Mouse (Mus musculus): Measurements from ENCODE around the gene Mpig6b. TPM values are rescaled to one million over a fixed set of nuclear protein-coding genes. Genes with fewer than 3 reads are reported as not detected.
A peak's percentile ranks its signal among the peaks of the same experiment; 100 is the strongest.
"Not testable (repeated sequence)": the region's sequence is repeated elsewhere in the genome, so short reads cannot be mapped to it uniquely, and the experiment has no call there.

Gene Mpig6b
- total RNA-seq, 2 experiments from 2014 or later = 0.61 to 0.74 TPM

DNA sequence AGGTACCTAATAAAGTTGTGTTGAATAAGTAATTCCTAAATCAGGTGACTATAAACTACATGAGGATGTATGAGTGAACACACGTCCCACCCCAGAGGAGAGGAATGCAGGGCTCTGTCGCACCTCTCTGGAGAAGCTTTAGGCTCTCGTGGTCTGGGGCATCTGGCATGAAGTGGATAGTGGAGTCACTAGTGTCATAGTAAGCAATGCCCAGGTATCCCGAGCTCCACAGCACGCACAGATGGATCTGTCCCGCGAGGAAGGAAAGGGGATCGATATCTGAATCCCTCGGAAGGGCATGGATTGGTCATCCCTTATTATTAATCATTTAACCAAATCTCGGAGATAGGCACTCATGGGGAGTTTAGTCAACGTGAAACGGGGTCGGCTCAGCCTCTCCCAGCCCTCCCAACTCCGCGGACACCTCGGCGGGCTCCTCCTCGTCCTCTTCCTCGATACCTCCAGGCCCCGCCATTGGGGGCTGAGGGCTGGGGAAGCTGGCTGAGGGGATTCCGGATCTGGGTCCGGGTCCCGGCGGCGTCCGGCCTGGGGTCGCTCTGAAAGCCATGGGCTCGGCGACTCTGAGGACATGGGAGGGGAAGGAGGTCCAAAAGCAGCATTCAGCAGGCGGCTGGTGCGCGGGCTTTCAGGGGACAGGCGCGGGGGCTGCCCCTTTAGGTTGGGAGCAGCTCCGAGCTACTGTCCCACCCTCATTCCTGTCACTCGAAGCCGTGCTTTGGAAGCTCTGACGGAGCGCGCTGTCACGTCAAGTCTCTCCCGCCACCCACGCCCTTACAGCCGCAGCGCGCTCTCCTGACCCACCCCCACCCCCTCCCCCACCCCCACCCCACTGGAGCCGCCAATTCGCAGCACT, 19.9 kb downstream of the Mpig6b start:
- intact Hi-C loops (cut with DNase I) = loop anchor here (2.0 kb wide), 1 partner anchor 23 kb away; no protein-coding TSS in a partner anchor
- no peak for DNase-seq

- no peak for DNase-seq
- intact Hi-C loops (cut with DNase I) = loop anchor here (2.0 kb wide), 1 partner anchor 22 kb away; no protein-coding TSS in a partner anchor
These were observed 20.8 kb downstream of the Mpig6b start for GRCm38 (mm10) chr17:35044904-35045806.

DNA sequence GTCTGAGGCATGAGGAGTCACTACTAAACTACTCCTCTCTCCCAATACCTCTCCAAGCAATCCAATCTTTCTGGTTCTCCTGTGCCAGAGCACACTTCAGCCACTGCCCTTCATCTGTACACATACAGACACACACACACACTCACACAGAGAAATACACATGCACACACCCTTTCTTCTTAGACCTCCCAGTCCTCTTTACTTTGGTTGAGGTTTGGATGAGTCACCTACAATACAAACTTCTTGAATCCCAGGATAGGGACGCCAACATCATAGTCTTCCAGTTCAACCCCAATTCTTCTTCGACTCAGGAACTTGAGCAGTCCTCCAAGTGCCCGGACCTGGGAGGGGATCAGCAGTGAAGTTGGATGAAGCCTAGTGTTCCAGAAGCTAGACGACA, 22.2 kb downstream of the Mpig6b start:
- DNase-seq = no peak
- intact Hi-C loops (cut with DNase I) = loop anchor here (2.0 kb wide), 1 partner anchor 21 kb away; no protein-coding TSS in a partner anchor

DNA sequence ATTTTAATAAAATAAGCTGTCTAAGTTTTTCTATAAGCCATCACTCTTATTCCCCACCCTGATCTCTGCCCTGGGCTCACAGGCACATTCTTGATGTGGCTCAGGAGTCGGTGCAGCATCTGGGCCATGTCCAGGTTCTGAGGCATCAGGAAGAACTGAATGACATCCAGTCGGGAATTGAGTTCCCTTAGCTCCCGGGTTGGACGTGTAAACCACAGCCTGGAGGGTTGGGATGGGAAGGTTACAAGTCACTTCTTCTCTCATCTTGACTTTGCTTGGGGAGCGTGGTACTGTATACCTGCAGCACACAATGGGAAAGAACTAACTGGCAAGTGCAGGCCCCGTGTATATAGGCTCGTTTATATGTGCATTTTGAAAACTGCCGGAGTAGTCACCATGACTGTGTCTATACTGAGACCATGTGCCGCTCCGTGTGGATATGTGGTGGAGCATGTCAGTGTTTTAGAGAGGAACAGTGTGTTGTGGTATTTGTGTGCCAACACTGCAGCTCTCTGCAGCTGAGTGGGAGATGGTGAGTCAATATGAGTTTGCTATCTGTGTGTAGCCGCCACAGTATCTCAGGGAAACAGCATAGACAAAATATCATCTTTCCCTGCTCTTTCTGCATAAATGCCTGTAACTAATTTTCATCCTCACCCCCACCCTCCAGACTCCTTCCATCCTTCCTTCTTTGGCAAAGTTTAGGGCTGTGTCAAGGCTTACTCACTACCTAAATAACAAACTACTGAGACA, 26.7 kb downstream of the Mpig6b start:
- intact Hi-C loops (cut with DNase I) = no loop called here
- no peak for DNase-seq

GRCm38 (mm10) chr17:35034896-35035295, 31.1 kb downstream of the Mpig6b start:
- intact Hi-C loops (cut with DNase I) = no loop called here
- DNase-seq = no peak

DNA sequence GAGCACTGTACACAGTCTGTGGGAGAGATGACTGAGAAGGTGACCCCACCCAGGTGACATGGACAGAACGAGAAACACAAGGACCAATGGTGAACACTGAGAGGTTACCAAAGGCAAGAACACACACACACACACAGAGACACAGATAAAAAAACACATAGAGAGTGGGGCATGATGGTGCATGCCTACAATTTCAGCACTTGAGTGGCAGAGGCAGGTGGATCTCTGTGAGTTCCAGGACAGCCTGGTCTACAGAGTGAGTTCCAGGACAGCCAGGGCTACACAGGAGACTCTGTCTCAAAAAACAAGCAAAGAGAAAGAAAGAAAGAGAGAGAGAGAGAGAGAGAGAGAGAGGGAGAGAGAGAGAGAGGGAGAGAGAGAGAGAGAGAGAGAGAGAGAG, 32.3 kb downstream of the Mpig6b start:
- intact Hi-C loops (cut with DNase I); DNase-seq: not testable (repeated sequence)

- intact Hi-C loops (cut with DNase I) = no loop called here
These were observed 33.6 kb downstream of the Mpig6b start for GRCm38 (mm10) chr17:35032323-35032870.

GRCm38 (mm10) chr17:35031880-35032279, 34.1 kb downstream of the Mpig6b start:
- intact Hi-C loops (cut with DNase I) = no loop called here
- no peak for DNase-seq

More at GRCm38 (mm10) chr17:35032323-35032870, 33.6 kb downstream of the Mpig6b start:
- no peak for DNase-seq

DNA sequence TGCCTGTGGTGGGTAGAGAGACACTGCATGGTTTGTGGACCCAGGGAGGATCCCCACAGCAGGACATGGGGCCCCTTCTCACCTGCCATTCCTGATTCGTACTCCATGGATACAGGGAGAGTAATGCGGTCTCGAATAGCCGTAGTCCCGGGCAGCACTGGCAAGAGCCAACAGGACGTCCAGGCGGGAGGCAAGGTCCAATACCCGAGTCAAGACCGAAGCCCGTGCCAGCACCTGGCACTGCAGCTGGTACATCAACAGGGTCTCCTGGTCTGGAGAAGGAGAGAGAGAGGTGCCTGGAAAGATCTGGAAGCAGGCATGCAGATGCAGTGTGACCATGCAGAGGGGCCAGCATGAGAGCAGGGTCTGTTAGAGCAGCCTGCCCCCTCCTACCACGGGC, 34.7 kb downstream of the Mpig6b start:
- intact Hi-C loops (cut with DNase I) = no loop called here
- DNase-seq = no peak

DNA sequence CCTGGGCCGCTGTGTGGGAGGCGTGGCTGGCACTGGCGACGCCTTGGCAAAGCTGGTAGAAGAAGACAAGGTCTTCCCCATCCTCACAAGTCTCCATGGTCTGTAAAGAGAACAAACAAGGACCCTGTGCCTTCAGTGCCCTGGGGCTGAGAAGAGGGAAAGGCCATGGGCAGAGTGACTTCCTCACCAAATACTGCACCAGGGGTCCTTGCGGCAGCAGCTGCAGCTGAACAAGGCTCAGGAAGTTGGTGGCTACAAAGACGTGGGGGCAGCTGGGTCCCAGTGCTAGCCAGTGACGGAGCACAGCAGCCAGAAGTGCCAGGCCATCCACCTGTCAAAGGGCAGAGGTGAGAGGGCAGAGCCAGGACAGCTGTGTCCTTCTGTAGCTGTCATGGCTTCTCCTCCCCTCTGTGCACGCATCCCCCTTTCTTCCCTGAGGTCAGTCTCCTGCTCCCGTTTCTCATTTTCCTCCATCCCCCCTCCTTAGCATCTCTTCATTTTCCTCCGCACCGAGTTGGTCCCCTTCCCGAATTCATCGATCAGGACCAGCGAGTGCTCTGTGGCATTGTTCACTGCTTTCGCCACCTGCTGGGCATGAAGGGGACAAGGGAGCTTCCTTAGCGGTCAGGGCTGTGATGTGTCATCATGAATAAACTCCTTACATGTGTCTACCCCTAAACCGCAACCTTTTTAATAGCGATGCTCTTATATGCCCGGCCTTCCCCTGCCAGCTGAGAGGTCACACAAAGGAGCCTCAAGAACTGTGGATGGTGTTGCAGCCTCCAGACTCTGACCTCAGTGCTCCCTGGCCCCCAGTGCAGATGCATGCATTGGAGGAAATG, 36.1 kb downstream of the Mpig6b start:
- no peak for DNase-seq
- intact Hi-C loops (cut with DNase I) = no loop called here

DNA sequence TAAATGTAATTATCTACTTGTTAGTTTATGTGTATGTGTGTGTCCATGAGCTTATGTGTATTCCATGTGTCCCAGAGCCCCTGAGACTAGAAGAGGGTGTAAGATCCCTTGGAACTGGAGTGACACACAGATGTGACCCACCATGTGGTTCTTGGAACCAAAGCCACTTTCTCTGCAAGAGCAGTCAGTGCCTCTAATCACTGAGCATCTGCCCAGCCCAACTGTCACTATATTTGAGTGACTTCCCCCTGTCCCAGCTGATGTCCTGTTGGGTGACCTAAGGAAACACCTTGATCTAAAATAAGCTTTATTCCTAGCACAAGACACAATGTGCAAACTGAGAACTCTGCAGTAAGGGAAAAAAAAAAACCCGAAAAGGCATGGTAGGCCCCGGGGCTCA, 37.7 kb downstream of the Mpig6b start:
- no peak for DNase-seq
- intact Hi-C loops (cut with DNase I) = no loop called here

- peak; percentile 52 to 65 for DNase-seq
These were observed 38.5 kb downstream of the Mpig6b start, which contains the start of gene Sapcd1 for GRCm38 (mm10) chr17:35027277-35028068. TSS of gene Sapcd1 (minus strand) at chr17:35028016.

DNA sequence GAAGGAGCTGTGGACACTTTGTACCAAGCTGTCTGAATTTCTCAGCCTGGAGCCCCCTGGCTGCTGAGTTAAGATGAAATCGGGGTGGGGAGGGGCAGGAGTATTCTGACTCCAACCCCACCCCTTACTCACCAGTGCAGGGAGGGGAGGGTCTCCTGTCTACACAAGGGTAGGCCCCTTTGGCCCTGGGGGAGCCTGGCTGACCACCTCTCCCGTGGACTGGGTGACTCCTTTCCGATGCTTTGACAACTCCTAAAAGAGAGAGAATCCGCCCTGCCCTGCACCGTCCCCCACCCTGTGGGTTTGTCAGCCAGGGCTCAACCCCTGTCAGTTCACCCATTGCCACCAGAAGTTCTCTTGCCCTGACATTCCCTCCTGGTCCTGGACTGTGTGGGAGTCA, 39.8 kb downstream of the Mpig6b start:
- DNase-seq = no peak
- intact Hi-C loops (cut with DNase I) = no loop called here

More at GRCm38 (mm10) chr17:35027277-35028068, 38.5 kb downstream of the Mpig6b start, which contains the start of gene Sapcd1:
- intact Hi-C loops (cut with DNase I) = no loop called here

- no peak for DNase-seq
- intact Hi-C loops (cut with DNase I) = no loop called here
These were observed 41.1 kb downstream of the Mpig6b start for GRCm38 (mm10) chr17:35024691-35025488.

- no peak for DNase-seq
- intact Hi-C loops (cut with DNase I) = no loop called here
These were observed 41.7 kb downstream of the Mpig6b start for GRCm38 (mm10) chr17:35024261-35024660.

GRCm38 (mm10) chr17:35023756-35024155, 42.2 kb downstream of the Mpig6b start:
- no peak for DNase-seq
- intact Hi-C loops (cut with DNase I) = loop anchor here (2.0 kb wide), 1 partner anchor 21 kb away; no protein-coding TSS in a partner anchor

DNA sequence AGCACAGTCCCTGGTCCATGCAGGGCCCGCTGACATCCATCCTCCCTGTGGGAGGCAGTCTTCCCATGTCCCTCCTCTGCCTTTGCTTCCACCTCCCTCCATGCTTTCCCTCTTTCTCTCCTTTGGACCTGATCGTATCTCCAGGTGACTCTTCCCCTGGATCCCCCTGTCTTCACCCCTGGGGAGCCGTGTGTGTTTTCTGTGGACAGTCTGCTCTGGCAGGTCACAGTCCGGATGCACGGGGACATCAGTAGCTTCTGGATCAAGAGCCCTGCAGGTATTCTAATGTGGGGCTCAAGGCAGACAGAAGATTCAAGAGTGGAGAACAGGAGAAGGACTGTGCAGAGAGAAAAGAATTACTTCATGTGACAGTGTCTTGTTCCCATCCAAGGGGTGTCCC, 42.8 kb downstream of the Mpig6b start:
- no peak for DNase-seq
- intact Hi-C loops (cut with DNase I) = loop anchor here (2.0 kb wide), 1 partner anchor 22 kb away; no protein-coding TSS in a partner anchor

All from heart, postnatal 14 days (tissue).